Mouse (Mus musculus) brain, embryonic 14.5 days (tissue): ENCODE measurements around the gene Ip6k2.

Experiments
- CTCF ChIP-seq: fragments of 200-500 bp; IDR thresholded peaks from 2 replicates; pipeline ENCODE4 v1.5.1; 2012; ENCODE audit warnings: inconsistent platforms, mild to moderate bottlenecking, moderate library complexity, borderline replicate concordance; ENCODE audit not compliant: insufficient read depth, insufficient read length; ENCODE audit errors: extremely low read depth
- POLR2A ChIP-seq: fragments of 200-500 bp; IDR thresholded peaks from 2 replicates; pipeline ENCODE4 v1.6.1; 2012; ENCODE audit warnings: mild to moderate bottlenecking, inconsistent platforms, borderline replicate concordance; ENCODE audit not compliant: poor library complexity, insufficient read depth, insufficient read length, severe bottlenecking; ENCODE audit errors: extremely low read depth

DNA sequence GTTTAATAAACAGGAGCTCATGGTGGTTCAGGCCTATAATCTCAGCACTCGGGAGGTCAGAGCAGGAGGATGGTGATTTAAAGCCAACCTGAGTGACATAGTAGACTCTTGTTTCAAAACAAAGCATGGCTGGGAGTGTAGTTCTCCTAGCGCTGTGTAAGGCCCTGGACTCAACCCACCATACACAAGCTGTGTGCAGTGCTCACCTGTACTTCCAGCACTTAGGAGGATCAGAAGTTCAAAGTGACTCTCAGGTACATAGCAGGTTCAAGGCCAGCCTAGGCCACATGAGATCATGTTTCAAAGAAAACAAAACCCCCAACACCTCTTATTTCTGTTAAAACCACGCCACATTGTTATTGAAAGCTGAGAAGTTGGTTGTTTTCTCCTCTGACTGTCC, 5.1 kb downstream of the Ip6k2 start:
- TF ChIP-seq CTCF (no peak), POLR2A (no peak)
